19 mouse cellular contexts compared by ENCODE assay signal in the genomic region with DNA sequence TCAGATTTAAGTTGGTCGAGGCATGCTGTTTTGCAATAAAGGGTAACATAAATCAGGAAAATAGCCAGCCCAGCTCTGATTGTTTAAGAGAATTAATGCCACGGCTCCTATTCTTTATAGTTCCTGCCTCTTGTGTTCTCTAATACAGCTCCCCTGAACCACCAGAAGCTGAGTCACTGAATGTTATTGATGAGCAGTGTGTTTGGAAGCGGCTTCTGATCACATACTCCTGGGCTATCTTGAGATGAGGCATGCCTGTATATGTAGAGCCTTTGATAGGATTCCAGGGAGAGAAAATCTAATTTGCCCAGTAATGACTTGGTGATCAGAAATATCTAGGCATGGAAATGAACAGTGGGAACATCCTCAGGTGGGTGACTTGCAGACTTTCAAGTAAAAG.
DNase-seq lines count a peak whose midpoint lies in the region; ATAC-seq and TF ChIP-seq lines count a peak whose summit lies in the region.
"Had no signal": no experiment of that assay in that cellular context is flagged by ENCODE, and none has a peak within 500 bp of the region (broad histone marks: within the 10 kb centered on the region; RNA-seq: fewer than 3 reads in every experiment).

No protein-coding gene starts in this region.

- no peak for TF ChIP-seq CTCF in midbrain, postnatal 0 days (IDR thresholded peaks at IDR 0.05)

- no peak overlapping the region for H3K4me3 ChIP-seq in midbrain, postnatal 0 days (ENCODE audit: low read depth, low read length)
- no peak overlapping the region for H3K4me3 ChIP-seq in midbrain, embryonic 16.5 days (ENCODE audit: low read depth, low read length)
- no peak overlapping the region for H3K4me3 ChIP-seq in neural tube, embryonic 13.5 days
- H3K4me3 ChIP-seq in neural tube, embryonic 15.5 days (replicated peaks), result no peak overlapping the region
- H3K4me3 ChIP-seq: embryonic facial prominence, embryonic 10.5 days; embryonic facial prominence, embryonic 12.5 days; forebrain, embryonic 13.5 days; forebrain, embryonic 15.5 days had no signal

- no peak overlapping the region for H3K9ac ChIP-seq in midbrain, postnatal 0 days (replicated peaks; ENCODE audit: low read length, poor library complexity, severe bottlenecking)
- H3K9ac ChIP-seq in midbrain, embryonic 16.5 days (ENCODE audit: low read depth, low read length), result no peak overlapping the region
- no peak overlapping the region for H3K9ac ChIP-seq in neural tube, embryonic 13.5 days
- H3K9ac ChIP-seq in neural tube, embryonic 15.5 days (replicated peaks), result no peak overlapping the region
- H3K9ac ChIP-seq: embryonic facial prominence, embryonic 12.5 days; forebrain, embryonic 13.5 days; forebrain, embryonic 15.5 days had no signal

- peak; percentile 7 for DNase-seq in midbrain, postnatal 0 days (ENCODE audit: low spot score)
- DNase-seq in mesoderm, embryonic 11.5 days (ENCODE audit: low read depth, low spot score), result peak; percentile 23
- DNase-seq in thymus, postnatal 4 days, result no peak
- no peak for DNase-seq in thymus, postnatal 36 days
- DNase-seq: adrenal gland, adult 2 months; adrenal gland, postnatal 10 days; adrenal gland, postnatal 36 days; cerebellum, adult 11-12 months; cerebellum, adult 2 months; cerebellum, adult 9-10 months; cerebellum, postnatal 10 days; cerebellum, postnatal 25 days had no signal

- no peaks in the 10 kb centered on the region for H3K36me3 ChIP-seq in midbrain, postnatal 0 days (ENCODE audit: insufficient read depth, low read length)
- no peaks in the 10 kb centered on the region for H3K36me3 ChIP-seq in midbrain, embryonic 16.5 days (ENCODE audit: control insufficient read depth, insufficient read depth, low read length)
- H3K36me3 ChIP-seq in neural tube, embryonic 13.5 days, result no peaks in the 10 kb centered on the region
- no peaks in the 10 kb centered on the region for H3K36me3 ChIP-seq in neural tube, embryonic 15.5 days
- H3K36me3 ChIP-seq: embryonic facial prominence, embryonic 10.5 days; embryonic facial prominence, embryonic 12.5 days; forebrain, embryonic 15.5 days had no signal

- H3K27ac ChIP-seq in midbrain, postnatal 0 days (ENCODE audit: low read depth, low read length), result no peak overlapping the region
- no peak overlapping the region for H3K27ac ChIP-seq in midbrain, embryonic 16.5 days (ENCODE audit: low read length)
- H3K27ac ChIP-seq in neural tube, embryonic 13.5 days (replicated peaks), result 0 out of 2 replicates have a peak overlapping the region, but pooled peaks have one; percentile 28
- H3K27ac ChIP-seq in neural tube, embryonic 15.5 days (replicated peaks), result peak overlapping the region; percentile 23; the same call in 1 of the 2 replicates
- H3K27ac ChIP-seq: embryonic facial prominence, embryonic 10.5 days; embryonic facial prominence, embryonic 12.5 days; forebrain, embryonic 13.5 days; forebrain, embryonic 15.5 days had no signal

- no peak overlapping the region for H3K4me2 ChIP-seq in midbrain, postnatal 0 days (ENCODE audit: low read depth, low read length, poor library complexity, severe bottlenecking)
- H3K4me2 ChIP-seq in midbrain, embryonic 16.5 days (ENCODE audit: low read length), result no peak overlapping the region
- no peak overlapping the region for H3K4me2 ChIP-seq in neural tube, embryonic 13.5 days
- H3K4me2 ChIP-seq in neural tube, embryonic 15.5 days, result no peak overlapping the region
- H3K4me2 ChIP-seq: embryonic facial prominence, embryonic 12.5 days; forebrain, embryonic 13.5 days; forebrain, embryonic 15.5 days had no signal

- 51% methylated on average over 3 of the region's 3 CpGs for WGBS in midbrain, postnatal 0 days
- WGBS in midbrain, embryonic 16.5 days, result 53% methylated on average over 3 of the region's 3 CpGs
- WGBS in neural tube, embryonic 13.5 days, result 18% methylated on average over 3 of the region's 3 CpGs
- WGBS in neural tube, embryonic 15.5 days, result 6% methylated on average over 3 of the region's 3 CpGs

- H3K9me3 ChIP-seq in midbrain, postnatal 0 days (ENCODE audit: low read length), result no peaks in the 10 kb centered on the region
- H3K9me3 ChIP-seq in midbrain, embryonic 16.5 days (replicated peaks; ENCODE audit: control insufficient read depth, low read length, poor library complexity, severe bottlenecking), result no peaks in the 10 kb centered on the region
- no peaks in the 10 kb centered on the region for H3K9me3 ChIP-seq in neural tube, embryonic 13.5 days
- H3K9me3 ChIP-seq in neural tube, embryonic 15.5 days (replicated peaks), result no peaks in the 10 kb centered on the region
- H3K9me3 ChIP-seq: embryonic facial prominence, embryonic 10.5 days; embryonic facial prominence, embryonic 12.5 days; forebrain, embryonic 13.5 days; forebrain, embryonic 15.5 days had no signal

- H3K27me3 ChIP-seq in midbrain, postnatal 0 days (ENCODE audit: insufficient read depth, low read length), result no peaks in the 10 kb centered on the region
- H3K27me3 ChIP-seq in midbrain, embryonic 16.5 days (ENCODE audit: control insufficient read depth, insufficient read depth, low read depth, low read length), result no peaks in the 10 kb centered on the region
- H3K27me3 ChIP-seq in neural tube, embryonic 13.5 days, result no peaks in the 10 kb centered on the region
- no peaks in the 10 kb centered on the region for H3K27me3 ChIP-seq in neural tube, embryonic 15.5 days (replicated peaks)
- H3K27me3 ChIP-seq: embryonic facial prominence, embryonic 12.5 days; forebrain, embryonic 13.5 days; forebrain, embryonic 15.5 days had no signal

- H3K4me1 ChIP-seq in midbrain, postnatal 0 days (ENCODE audit: insufficient read depth, low read length), result 0 out of 2 replicates have a peak, but pooled peaks cover 2% of the 10 kb centered on the region
- no peaks in the 10 kb centered on the region for H3K4me1 ChIP-seq in midbrain, embryonic 16.5 days (ENCODE audit: control insufficient read depth, insufficient read depth, low read length)
- peaks cover 21% of the 10 kb centered on the region for H3K4me1 ChIP-seq in neural tube, embryonic 13.5 days (replicated peaks)
- peaks cover 17% of the 10 kb centered on the region for H3K4me1 ChIP-seq in neural tube, embryonic 15.5 days
- H3K4me1 ChIP-seq: embryonic facial prominence, embryonic 12.5 days; forebrain, embryonic 13.5 days; forebrain, embryonic 15.5 days had no signal

- no peak for ATAC-seq in midbrain, postnatal 0 days (ENCODE audit: low FRiP score)
- ATAC-seq in midbrain, embryonic 16.5 days, result no peak
- ATAC-seq in neural tube, embryonic 13.5 days (ENCODE audit: low read depth), result peak; percentile 68; the same call in 1 of the 2 replicates
- ATAC-seq in neural tube, embryonic 15.5 days (ENCODE audit: low FRiP score), result peak; percentile 46; the same call in 1 of the 2 replicates
- ATAC-seq: forebrain, embryonic 13.5 days; forebrain, embryonic 15.5 days had no signal

Comparison
In these comparisons a context has a peak if more than half of its experiments do, and no peak if none do; other contexts are left out.
1. ATAC-seq: peak in neural tube, embryonic 13.5 days (single experiment) and neural tube, embryonic 15.5 days (single experiment); none in midbrain, postnatal 0 days (single experiment) and midbrain, embryonic 16.5 days (single experiment).
2. DNase-seq: peak in midbrain, postnatal 0 days (single experiment) and mesoderm, embryonic 11.5 days (single experiment); none in thymus, postnatal 4 days (single experiment) and thymus, postnatal 36 days (0 of 2).
3. H3K27ac ChIP-seq: peak in neural tube, embryonic 13.5 days (single experiment) and neural tube, embryonic 15.5 days (single experiment); none in midbrain, postnatal 0 days (single experiment) and midbrain, embryonic 16.5 days (single experiment).